Mouse (Mus musculus): Measurements from ENCODE around the gene Olfr1052. TPM values are rescaled to one million over a fixed set of nuclear protein-coding genes. Genes with fewer than 3 reads are reported as not detected.
"Not testable (repeated sequence)": the region's sequence is repeated elsewhere in the genome, so short reads cannot be mapped to it uniquely, and the experiment has no call there.

Gene Olfr1052
- not detected in 2 replicates for polyA plus RNA-seq (2015; fragmentation: Nextera tagmentation; extraction: Ambion mirVana)

GRCm38 (mm10) chr2:86292155-86292554 lies at the start of gene Olfr1052:
Olfr1052 (plus strand) TSS chr2:86292455.
- ATAC-seq (ENCODE audit: low read depth): no peak
- no peak within 1 kb of the TSS for H3K9ac ChIP-seq (ENCODE audit: low read length)
- no peak within 1 kb of the TSS for H3K4me3 ChIP-seq (ENCODE audit: low read length)
- H3K27me3 ChIP-seq (ENCODE audit: control insufficient read depth, insufficient read depth, low read depth, low read length): no peaks in the 10 kb centered on the region
- H3K9me3 ChIP-seq (ENCODE audit: control insufficient read depth, low read length): no peaks in the 10 kb centered on the region; the same call in 1 of the 2 replicates
- no peaks in the 10 kb centered on the region for H3K4me1 ChIP-seq (replicated peaks; ENCODE audit: control insufficient read depth, insufficient read depth, low read length)
- H3K36me3 ChIP-seq (ENCODE audit: control insufficient read depth, insufficient read depth, low read length): no peaks in the 10 kb centered on the region
- H3K27ac ChIP-seq (ENCODE audit: low read length): no peak within 1 kb of the TSS
- H3K4me2 ChIP-seq (ENCODE audit: low read depth, low read length): no peak within 1 kb of the TSS

GRCm38 (mm10) chr2:86258228-86258627 lies 34.0 kb upstream of the Olfr1052 start, which contains the start of gene Olfr1049:
Olfr1049 (minus strand) TSS chr2:86258328.
- H3K36me3 ChIP-seq (ENCODE audit: control insufficient read depth, insufficient read depth, low read length); H3K27ac ChIP-seq (ENCODE audit: low read length); H3K9ac ChIP-seq (ENCODE audit: low read length); H3K4me2 ChIP-seq (ENCODE audit: low read depth, low read length); ATAC-seq (ENCODE audit: low read depth); H3K9me3 ChIP-seq (ENCODE audit: control insufficient read depth, low read length); H3K4me3 ChIP-seq (ENCODE audit: low read length); H3K4me1 ChIP-seq (replicated peaks; ENCODE audit: control insufficient read depth, insufficient read depth, low read length); H3K27me3 ChIP-seq (ENCODE audit: control insufficient read depth, insufficient read depth, low read depth, low read length): not testable (repeated sequence)

GRCm38 (mm10) chr2:86278988-86279387 lies 13.3 kb upstream of the Olfr1052 start, which contains the start of gene Olfr1051:
Olfr1051 (minus strand) TSS chr2:86279088.
- ATAC-seq (ENCODE audit: low read depth); H3K36me3 ChIP-seq (ENCODE audit: control insufficient read depth, insufficient read depth, low read length); H3K27me3 ChIP-seq (ENCODE audit: control insufficient read depth, insufficient read depth, low read depth, low read length); H3K4me3 ChIP-seq (ENCODE audit: low read length); H3K27ac ChIP-seq (ENCODE audit: low read length); H3K9ac ChIP-seq (ENCODE audit: low read length); H3K9me3 ChIP-seq (ENCODE audit: control insufficient read depth, low read length); H3K4me1 ChIP-seq (replicated peaks; ENCODE audit: control insufficient read depth, insufficient read depth, low read length); H3K4me2 ChIP-seq (ENCODE audit: low read depth, low read length): not testable (repeated sequence)

GRCm38 (mm10) chr2:86315184-86315583 lies 22.9 kb downstream of the Olfr1052 start, which contains the start of gene Olfr1053:
Olfr1053 (minus strand) TSS chr2:86315284.
- no peak within 1 kb of the TSS for H3K4me3 ChIP-seq (ENCODE audit: low read length)
- H3K4me2 ChIP-seq (ENCODE audit: low read depth, low read length): no peak within 1 kb of the TSS
- H3K9me3 ChIP-seq (ENCODE audit: control insufficient read depth, low read length): no peaks in the 10 kb centered on the region
- no peaks in the 10 kb centered on the region for H3K4me1 ChIP-seq (replicated peaks; ENCODE audit: control insufficient read depth, insufficient read depth, low read length)
- WGBS: 57% methylated on average over 3 of the region's 3 CpGs
- no peak for ATAC-seq (ENCODE audit: low read depth)
- H3K9ac ChIP-seq (ENCODE audit: low read length): no peak within 1 kb of the TSS
- H3K36me3 ChIP-seq (ENCODE audit: control insufficient read depth, insufficient read depth, low read length): no peaks in the 10 kb centered on the region
- no peak within 1 kb of the TSS for H3K27ac ChIP-seq (ENCODE audit: low read length)
- no peaks in the 10 kb centered on the region for H3K27me3 ChIP-seq (ENCODE audit: control insufficient read depth, insufficient read depth, low read depth, low read length)

- Histone ChIP-seq H3K36me3 (ENCODE audit: control insufficient read depth, insufficient read depth, low read length) (no peaks in the 10 kb centered on the region), H3K27ac (ENCODE audit: low read length) (no peak within 1 kb of the TSS), H3K4me1 (replicated peaks; ENCODE audit: control insufficient read depth, insufficient read depth, low read length) (no peaks in the 10 kb centered on the region), H3K4me2 (ENCODE audit: low read depth, low read length) (no peak within 1 kb of the TSS), H3K27me3 (ENCODE audit: control insufficient read depth, insufficient read depth, low read depth, low read length) (no peaks in the 10 kb centered on the region), H3K9ac (ENCODE audit: low read length) (no peak within 1 kb of the TSS), H3K4me3 (ENCODE audit: low read length) (no peak within 1 kb of the TSS), H3K9me3 (ENCODE audit: control insufficient read depth, low read length) (no peaks in the 10 kb centered on the region)
- ATAC-seq (ENCODE audit: low read depth): no peak
- WGBS: 77% methylated on average over 3 of the region's 3 CpGs
Observed at GRCm38 (mm10) chr2:86335333-86335732, 43.1 kb downstream of the Olfr1052 start, which contains the start of gene Olfr1054. Olfr1054 (minus strand) TSS chr2:86335433.

Other genes starting within 250 kb of the Olfr1052 start
- 0.10 TPM in 1 of 2 replicates, not detected in the other for gene Olfr1034, start 246.6 kb upstream of the Olfr1052 start, polyA plus RNA-seq (2015; fragmentation: Nextera tagmentation; extraction: Ambion mirVana)
- gene Olfr1036, start 218.5 kb upstream of the Olfr1052 start, polyA plus RNA-seq (2015; fragmentation: Nextera tagmentation; extraction: Ambion mirVana): not detected in 2 replicates
- gene Olfr1037, start 205.1 kb upstream of the Olfr1052 start, polyA plus RNA-seq (2015; fragmentation: Nextera tagmentation; extraction: Ambion mirVana): not detected in 2 replicates
- not detected in 2 replicates for gene Olfr1039, start 156.5 kb upstream of the Olfr1052 start, polyA plus RNA-seq (2015; fragmentation: Nextera tagmentation; extraction: Ambion mirVana)
- not detected in 2 replicates for gene Olfr1040, start 145.7 kb upstream of the Olfr1052 start, polyA plus RNA-seq (2015; fragmentation: Nextera tagmentation; extraction: Ambion mirVana)
- gene Olfr1042, start 130.6 kb upstream of the Olfr1052 start, polyA plus RNA-seq (2015; fragmentation: Nextera tagmentation; extraction: Ambion mirVana): not detected in 2 replicates
- not detected in 2 replicates for gene Olfr1043, start 124.9 kb upstream of the Olfr1052 start, polyA plus RNA-seq (2015; fragmentation: Nextera tagmentation; extraction: Ambion mirVana)
- gene Olfr1044, start 114.6 kb upstream of the Olfr1052 start, polyA plus RNA-seq (2015; fragmentation: Nextera tagmentation; extraction: Ambion mirVana): not detected in 2 replicates
- not detected in 2 replicates for gene Olfr52, start 106.8 kb upstream of the Olfr1052 start, polyA plus RNA-seq (2015; fragmentation: Nextera tagmentation; extraction: Ambion mirVana)
- not detected in 2 replicates for gene Olfr1045, start 89.4 kb upstream of the Olfr1052 start, polyA plus RNA-seq (2015; fragmentation: Nextera tagmentation; extraction: Ambion mirVana)
- gene Olfr1046, start 73.1 kb upstream of the Olfr1052 start, polyA plus RNA-seq (2015; fragmentation: Nextera tagmentation; extraction: Ambion mirVana): not detected in 2 replicates
- not detected in 2 replicates for gene Olfr1047, start 61.1 kb upstream of the Olfr1052 start, polyA plus RNA-seq (2015; fragmentation: Nextera tagmentation; extraction: Ambion mirVana)
- gene Olfr1048, start 52.2 kb upstream of the Olfr1052 start, polyA plus RNA-seq (2015; fragmentation: Nextera tagmentation; extraction: Ambion mirVana): not detected in 2 replicates
- not detected in 2 replicates for gene Olfr1049, start 34.1 kb upstream of the Olfr1052 start, polyA plus RNA-seq (2015; fragmentation: Nextera tagmentation; extraction: Ambion mirVana)
- gene Olfr1051, start 13.4 kb upstream of the Olfr1052 start, polyA plus RNA-seq (2015; fragmentation: Nextera tagmentation; extraction: Ambion mirVana): not detected in 2 replicates
- gene Olfr1053, start 22.8 kb downstream of the Olfr1052 start, polyA plus RNA-seq (2015; fragmentation: Nextera tagmentation; extraction: Ambion mirVana): not detected in 2 replicates
- not detected in 2 replicates for gene Olfr1054, start 43.0 kb downstream of the Olfr1052 start, polyA plus RNA-seq (2015; fragmentation: Nextera tagmentation; extraction: Ambion mirVana)
- not detected in 2 replicates for gene Olfr1055, start 57.8 kb downstream of the Olfr1052 start, polyA plus RNA-seq (2015; fragmentation: Nextera tagmentation; extraction: Ambion mirVana)
- gene Olfr1056, start 70.0 kb downstream of the Olfr1052 start, polyA plus RNA-seq (2015; fragmentation: Nextera tagmentation; extraction: Ambion mirVana): not detected in 2 replicates
- gene Olfr1057, start 85.9 kb downstream of the Olfr1052 start, polyA plus RNA-seq (2015; fragmentation: Nextera tagmentation; extraction: Ambion mirVana): not detected in 2 replicates
- gene Olfr1058, start 96.1 kb downstream of the Olfr1052 start, polyA plus RNA-seq (2015; fragmentation: Nextera tagmentation; extraction: Ambion mirVana): not detected in 2 replicates
- not detected in 2 replicates for gene Olfr1061, start 121.6 kb downstream of the Olfr1052 start, polyA plus RNA-seq (2015; fragmentation: Nextera tagmentation; extraction: Ambion mirVana)
- not detected in 2 replicates for gene Olfr1062, start 134.3 kb downstream of the Olfr1052 start, polyA plus RNA-seq (2015; fragmentation: Nextera tagmentation; extraction: Ambion mirVana)
- not detected in 2 replicates for gene Olfr1065, start 158.1 kb downstream of the Olfr1052 start, polyA plus RNA-seq (2015; fragmentation: Nextera tagmentation; extraction: Ambion mirVana)
- not detected in 2 replicates for gene Olfr1066, start 163.8 kb downstream of the Olfr1052 start, polyA plus RNA-seq (2015; fragmentation: Nextera tagmentation; extraction: Ambion mirVana)
- not detected in 2 replicates for gene Olfr228, start 194.9 kb downstream of the Olfr1052 start, polyA plus RNA-seq (2015; fragmentation: Nextera tagmentation; extraction: Ambion mirVana)
- gene Olfr1076, start 216.0 kb downstream of the Olfr1052 start, polyA plus RNA-seq (2015; fragmentation: Nextera tagmentation; extraction: Ambion mirVana): not detected in 2 replicates